Mouse (Mus musculus): ENCODE measurements around the gene Smarcd1. TPM values are rescaled to one million over a fixed set of nuclear protein-coding genes. Genes with fewer than 3 reads are reported as not detected.
A peak's percentile ranks its signal among the peaks of the same experiment; 100 is the strongest.
"Not testable (repeated sequence)": the region's sequence is repeated elsewhere in the genome, so short reads cannot be mapped to it uniquely, and the experiment has no call there.

Smarcd1 gene
- total RNA-seq, 2 experiments from 2014 or later, result 39.2 to 40.2 TPM

DNA sequence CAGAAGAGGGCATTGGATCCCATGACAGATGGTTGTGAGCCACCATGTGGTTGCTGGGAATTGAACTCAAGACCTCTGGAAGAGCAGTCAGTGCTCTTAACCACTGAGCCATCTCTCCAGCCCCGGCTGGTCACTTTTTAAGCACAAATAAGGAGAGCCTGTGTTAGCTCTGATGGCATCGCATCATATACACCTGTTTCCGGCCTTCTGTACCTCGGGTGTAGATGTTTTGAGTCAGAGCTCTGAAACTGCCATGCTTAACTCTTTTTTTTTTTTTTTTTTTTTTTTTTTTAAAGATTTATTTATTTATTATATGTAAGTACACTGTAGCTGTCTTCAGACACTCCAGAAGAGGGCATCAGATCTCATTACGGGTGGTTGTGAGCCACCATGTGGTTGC, 25.1 kb downstream of the Smarcd1 start:
- DNase-seq; intact Hi-C loops (cut with DNase I): not testable (repeated sequence)

DNA sequence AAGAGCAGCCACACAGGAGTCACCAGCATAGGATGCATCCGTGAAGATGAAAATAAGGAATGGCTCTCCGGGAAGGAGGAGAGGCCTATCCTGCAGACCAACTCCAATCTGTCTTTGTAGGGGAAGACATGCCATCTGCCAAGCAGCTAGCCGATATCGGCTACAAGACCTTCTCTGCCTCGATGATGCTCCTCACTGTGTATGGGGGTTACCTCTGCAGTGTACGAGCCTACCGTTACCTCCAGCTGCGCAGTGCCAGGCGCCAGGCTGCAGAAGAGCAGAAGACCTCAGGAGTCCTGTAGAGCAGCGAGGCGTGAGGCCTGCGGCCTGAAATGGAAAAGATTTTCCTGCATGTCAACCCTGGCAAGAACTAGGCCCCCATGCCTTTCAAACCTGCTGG, 25.6 kb downstream of the Smarcd1 start:
- intact Hi-C loops (cut with DNase I), result no loop called here
- DNase-seq, result no peak

DNA sequence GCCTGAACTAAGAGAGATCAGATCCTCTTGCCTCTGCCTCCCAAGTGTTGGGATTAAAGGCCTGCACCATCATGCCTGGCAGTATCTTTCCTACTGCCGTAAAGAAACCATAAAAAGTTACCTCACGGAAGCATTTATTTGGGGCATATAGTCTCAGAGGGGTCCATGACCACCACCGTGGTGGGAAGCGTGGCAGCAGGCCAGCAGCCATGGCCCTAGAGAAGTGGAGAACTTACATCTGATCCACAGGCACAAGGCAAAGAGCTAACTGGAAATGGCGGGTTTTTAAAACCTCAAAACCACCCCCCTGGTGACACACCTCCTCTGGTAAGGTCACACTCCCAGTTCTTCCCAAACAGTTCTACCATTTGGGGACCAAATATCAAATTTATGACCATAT, 26.3 kb downstream of the Smarcd1 start:
- intact Hi-C loops (cut with DNase I), result no loop called here
- DNase-seq, result no peak

DNA sequence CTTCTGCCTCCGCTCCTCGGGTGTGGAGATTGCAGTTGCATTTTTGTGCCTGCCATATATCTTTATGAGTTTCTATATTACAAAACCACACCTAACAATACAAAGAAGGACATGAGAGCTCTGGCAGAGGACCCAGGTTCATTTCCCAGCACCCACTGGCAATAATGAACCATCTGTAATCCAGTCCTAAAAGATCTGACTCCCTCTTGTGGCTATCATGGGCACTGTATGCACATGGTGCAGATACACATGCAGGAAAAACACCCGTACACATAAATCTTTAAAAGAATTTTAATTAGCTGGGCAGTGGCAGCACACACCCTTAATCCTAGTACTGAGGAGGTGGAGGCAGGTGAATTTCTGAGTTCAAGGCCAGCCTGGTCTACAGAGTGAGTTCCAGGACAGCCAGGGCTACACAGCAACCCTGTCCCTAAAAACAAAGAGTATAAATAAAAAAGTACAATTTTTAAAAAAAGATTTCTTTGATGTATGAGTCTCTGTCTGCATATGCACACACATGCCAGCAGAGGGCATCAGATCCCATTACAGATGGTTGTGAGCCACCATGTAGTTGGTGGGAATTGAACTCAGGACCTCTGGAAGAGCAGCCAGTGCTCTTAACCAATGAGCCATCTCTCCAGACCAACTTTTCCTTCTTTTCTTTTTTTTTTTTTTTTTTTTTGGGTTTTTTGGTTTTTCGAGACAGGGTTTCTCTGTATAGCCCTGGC, 27.3 kb downstream of the Smarcd1 start:
- intact Hi-C loops (cut with DNase I), result no loop called here

DNA sequence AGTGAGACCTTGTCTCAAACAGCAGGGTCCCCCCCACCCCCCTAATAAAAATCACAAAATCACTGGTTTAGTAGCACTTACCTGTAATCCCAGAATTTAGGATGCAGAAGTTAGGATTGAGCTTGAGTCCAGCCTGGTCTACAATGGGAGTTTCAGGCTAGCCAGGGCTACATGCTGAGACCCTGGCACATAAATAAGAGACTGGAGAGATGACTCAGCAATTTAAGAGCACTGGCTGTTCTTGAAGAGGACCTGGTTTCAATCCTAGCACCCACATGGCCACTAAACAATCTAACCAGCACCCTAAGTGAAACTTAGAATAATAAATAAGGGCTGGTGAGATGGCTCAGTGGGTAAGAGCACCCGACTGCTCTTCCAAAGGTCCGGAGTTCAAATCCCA, 29.2 kb downstream of the Smarcd1 start:
- intact Hi-C loops (cut with DNase I), result no loop called here
- DNase-seq, result no peak

More for the DNA sequence above, 27.3 kb downstream of the Smarcd1 start:
- DNase-seq, result no peak

DNA sequence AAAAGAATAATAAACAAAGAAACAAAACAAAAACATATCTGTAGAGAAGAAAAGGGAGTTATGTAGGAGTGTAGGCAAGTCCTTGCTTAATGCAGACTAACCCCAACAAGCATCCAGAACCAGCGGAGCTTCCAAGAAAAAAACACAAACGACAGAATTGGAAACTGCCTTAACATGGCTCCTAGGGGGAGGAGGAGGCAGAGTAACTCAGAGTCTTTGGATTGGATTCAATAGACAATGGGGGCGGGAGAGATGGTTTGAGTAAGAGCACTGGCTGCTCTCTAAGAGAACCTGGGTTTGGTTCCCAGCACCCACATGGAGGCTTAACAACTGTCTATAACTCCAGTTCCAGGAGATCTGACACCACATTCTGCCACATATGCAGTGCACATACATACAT, 29.7 kb downstream of the Smarcd1 start:
- intact Hi-C loops (cut with DNase I), result no loop called here
- no peak for DNase-seq

DNA sequence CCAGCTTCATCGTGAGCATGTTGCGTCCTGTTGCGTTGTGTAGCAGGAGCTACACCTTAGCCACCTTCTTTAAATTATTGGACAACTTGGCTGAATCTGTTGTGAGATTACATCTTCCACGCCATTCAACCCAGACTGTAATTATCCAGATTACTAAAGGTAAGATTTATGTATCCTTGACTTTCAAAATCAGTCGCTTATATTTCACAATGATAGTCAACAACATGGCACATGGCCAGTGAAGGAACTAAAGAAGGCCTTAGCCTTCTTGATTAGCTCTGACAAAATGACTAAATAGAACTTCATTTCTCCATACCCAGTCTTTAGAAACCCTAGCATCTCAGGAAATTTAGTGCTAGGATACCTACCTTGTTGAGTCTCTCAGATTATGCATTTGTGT, 31.3 kb downstream of the Smarcd1 start:
- intact Hi-C loops (cut with DNase I), result no loop called here
- DNase-seq, result no peak

DNA sequence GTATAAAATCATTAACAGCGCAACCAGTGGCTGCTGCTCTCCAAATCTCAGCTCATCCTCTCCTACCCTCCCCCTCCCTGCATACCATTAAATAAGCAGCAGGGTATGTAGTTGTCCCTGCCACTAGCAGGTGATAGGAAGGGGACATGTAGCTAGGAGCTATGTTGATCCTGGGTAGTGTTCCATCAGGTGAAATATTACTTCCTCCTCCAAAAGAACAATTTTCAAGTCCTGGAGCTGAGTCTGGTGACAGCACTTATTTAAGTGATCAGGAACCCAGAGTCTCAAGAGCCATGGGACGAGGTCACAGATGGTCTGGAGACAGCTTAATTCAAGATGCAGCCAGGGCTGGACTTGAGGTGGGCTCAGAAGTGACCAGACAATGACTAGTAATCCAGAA, 33.7 kb downstream of the Smarcd1 start:
- intact Hi-C loops (cut with DNase I), result no loop called here
- peak; percentile 100 for DNase-seq

DNA sequence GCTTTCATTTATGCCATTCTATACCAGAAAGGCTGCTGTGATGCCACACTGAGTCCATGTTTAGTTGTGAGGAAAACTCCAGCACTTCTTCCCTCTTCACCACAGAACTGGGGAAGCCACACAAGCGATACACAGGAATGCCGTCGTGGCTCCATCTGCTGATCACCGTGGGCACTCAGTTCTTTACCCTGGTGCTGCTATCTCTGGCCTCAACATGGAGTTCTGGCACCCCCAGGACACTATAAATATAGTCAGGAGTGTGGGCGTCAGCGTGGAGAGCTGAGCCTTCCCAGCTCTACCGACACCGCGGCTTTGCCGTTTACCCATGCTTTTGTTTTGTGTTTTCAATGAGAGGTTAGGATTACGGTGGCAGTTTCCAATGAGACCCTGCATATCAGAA, 34.7 kb downstream of the Smarcd1 start:
- intact Hi-C loops (cut with DNase I), result no loop called here
- peak in 1 of 2 experiments; percentile 23 for DNase-seq

DNA sequence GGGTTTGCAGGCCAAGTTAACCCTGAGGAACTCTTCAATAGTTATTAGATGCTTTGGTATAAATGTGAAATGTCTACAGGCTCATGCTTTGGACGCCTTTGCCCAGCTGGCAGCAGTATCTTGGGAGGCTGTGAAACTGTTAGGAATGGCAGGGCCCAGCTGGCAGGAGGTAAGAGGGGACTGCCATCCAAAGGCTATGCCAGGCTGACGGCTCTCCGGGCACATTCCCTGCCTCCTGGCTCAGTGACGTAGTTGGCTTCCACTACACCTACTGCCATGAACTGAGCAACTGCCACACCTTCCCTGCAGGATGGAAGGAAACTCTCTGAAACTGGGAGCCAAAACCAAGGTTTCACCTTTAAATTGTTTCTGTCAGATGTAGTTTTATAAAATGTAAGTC, 38.3 kb downstream of the Smarcd1 start:
- intact Hi-C loops (cut with DNase I), result loop anchor here (5.0 kb wide), 1 partner anchor 37 kb away; no protein-coding TSS in a partner anchor
- no peak for DNase-seq

DNA sequence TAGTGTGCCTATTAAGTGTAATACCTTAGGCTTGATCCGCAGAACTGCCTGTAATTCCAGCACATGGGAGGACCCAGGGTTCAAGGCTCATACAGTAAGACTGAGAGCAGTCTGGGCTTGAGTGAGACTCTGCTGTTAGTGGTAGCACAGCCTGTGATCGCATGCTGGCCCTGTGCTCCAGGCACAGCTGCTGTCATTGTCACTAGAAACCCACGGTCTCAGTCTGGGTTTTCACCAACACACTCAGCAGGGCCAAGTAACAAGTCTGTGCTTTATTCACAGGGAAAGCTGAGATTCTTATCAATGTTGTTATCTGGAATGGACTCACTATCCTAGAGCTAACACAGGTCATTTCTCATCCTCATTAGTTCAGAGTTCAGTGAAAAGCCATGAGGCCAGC, 52.3 kb downstream of the Smarcd1 start:
- DNase-seq, result no peak
- intact Hi-C loops (cut with DNase I), result no loop called here

Other genes starting within 250 kb of the Smarcd1 start
- gene Nckap5l, start 244.4 kb upstream of the Smarcd1 start, total RNA-seq (2021), result 10 to 100 TPM; 17.4 to 25.5 TPM
- 1 to 10 TPM; 3.9 to 7.3 TPM for gene Bcdin3d, start 227.4 kb upstream of the Smarcd1 start, total RNA-seq (2021)
- under 1 TPM; 0.10 to 0.32 TPM for gene Faim2, start 174.0 kb upstream of the Smarcd1 start, total RNA-seq (2021)
- not detected for gene Aqp2, start 123.1 kb upstream of the Smarcd1 start, total RNA-seq (2021)
- under 1 TPM; 0.38 to 0.74 TPM for gene Aqp5, start 111.3 kb upstream of the Smarcd1 start, total RNA-seq (2021)
- not detected for gene Aqp6, start 100.7 kb upstream of the Smarcd1 start, total RNA-seq (2021)
- 10 to 100 TPM; 28.7 to 29.6 TPM for gene Racgap1, start 50.5 kb upstream of the Smarcd1 start, total RNA-seq (2021)
- gene Asic1, start 31.8 kb upstream of the Smarcd1 start, total RNA-seq (2021), result under 1 TPM; 0.69 to 0.72 TPM
- 1 to 10 TPM; 4.7 to 5.5 TPM for gene Gm17349, start 3.4 kb downstream of the Smarcd1 start, total RNA-seq (2021)
- 100 to 1,000 TPM in 1 of 2 experiments, 10 to 100 TPM in 1; 74.8 to 238 TPM for gene Gpd1, start 15.4 kb downstream of the Smarcd1 start, total RNA-seq (2021)
- gene Cox14, start 23.5 kb downstream of the Smarcd1 start, total RNA-seq (2021), result 100 to 1,000 TPM; 212 to 221 TPM
- 10 to 100 TPM; 26.4 to 28.1 TPM for gene Cers5, start 70.8 kb downstream of the Smarcd1 start, total RNA-seq (2021)
- gene Lima1, start 173.3 kb downstream of the Smarcd1 start, total RNA-seq (2021), result 10 to 100 TPM; 27.9 to 32.8 TPM

All from heart, postnatal 10 days (tissue).